In the genomic region with DNA sequence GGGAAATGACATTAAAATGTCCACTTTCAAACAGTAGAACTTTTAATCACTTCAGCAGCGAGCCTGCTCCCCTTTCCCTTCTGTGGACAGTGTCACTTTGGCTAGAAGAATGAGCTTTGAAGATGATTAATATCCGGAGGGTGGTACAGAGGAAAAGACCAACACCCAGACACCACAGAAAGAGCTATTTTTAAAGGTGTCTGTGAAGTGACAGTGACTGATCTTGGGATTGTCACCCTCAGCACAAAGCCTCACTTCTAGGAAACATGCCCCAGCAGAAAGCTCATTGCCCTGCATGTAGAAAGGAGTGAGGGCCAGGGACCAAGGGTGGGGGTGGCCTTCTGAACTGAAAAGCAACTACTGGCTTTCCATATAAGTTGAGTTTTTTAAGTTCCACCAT, we compare ENCODE assay signal across 16 mouse cellular contexts. TPM values are rescaled to one million over a fixed set of nuclear protein-coding genes. Genes with fewer than 3 reads are reported as not detected.
"Had no signal": no experiment of that assay in that cellular context is flagged by ENCODE, and none has a peak within 500 bp of the region (broad histone marks: within the 10 kb centered on the region; RNA-seq: fewer than 3 reads in every experiment).

No protein-coding gene starts in this region.

- H3K4me1 ChIP-seq: limb, embryonic 15.5 days; midbrain, embryonic 13.5 days had no signal

- H3K4me3 ChIP-seq: left cerebral cortex, adult 2 months; limb, embryonic 15.5 days; liver, embryonic 12.5 days; midbrain, embryonic 13.5 days; myocyte; neural tube, embryonic 12.5 days had no signal

- H3K27me3 ChIP-seq: limb, embryonic 15.5 days; liver, embryonic 12.5 days; midbrain, embryonic 13.5 days; neural tube, embryonic 12.5 days had no signal

- DNase-seq: kidney, postnatal 10 days; lung, embryonic 14.5 days; lung, postnatal 10 days; lung, postnatal 4 days; retina, postnatal 1 day; right cerebral cortex, postnatal 4 days; spleen, adult 18-20 months; thymus, adult 18-20 months; thymus, postnatal 14 days had no signal

- H3K27ac ChIP-seq: left cerebral cortex, adult 2 months; limb, embryonic 15.5 days; liver, embryonic 12.5 days; midbrain, embryonic 13.5 days; neural tube, embryonic 12.5 days had no signal

- ATAC-seq: intestine, embryonic 16.5 days; liver, embryonic 12.5 days; midbrain, embryonic 13.5 days had no signal

- H3K9me3 ChIP-seq: limb, embryonic 15.5 days; liver, embryonic 12.5 days; midbrain, embryonic 13.5 days; neural tube, embryonic 12.5 days had no signal

- H3K9ac ChIP-seq: limb, embryonic 15.5 days; liver, embryonic 12.5 days; lung, embryonic 14.5 days; midbrain, embryonic 13.5 days; neural tube, embryonic 12.5 days had no signal

- H3K36me3 ChIP-seq: limb, embryonic 15.5 days; liver, embryonic 12.5 days; midbrain, embryonic 13.5 days; neural tube, embryonic 12.5 days had no signal

- H3K4me2 ChIP-seq: limb, embryonic 15.5 days; liver, embryonic 12.5 days; lung, embryonic 14.5 days; midbrain, embryonic 13.5 days; neural tube, embryonic 12.5 days had no signal

RNA-seq across cellular contexts. Expression of a gene that starts 41.4 kb away (rescaled TPM):
- polyA plus RNA-seq: myocyte had no signal
